Mouse (Mus musculus): ENCODE results near the gene Tnpo3. TPM values are rescaled to one million over a fixed set of nuclear protein-coding genes. Genes with fewer than 3 reads are reported as not detected.
"Not testable (repeated sequence)": the region's sequence is repeated elsewhere in the genome, so short reads cannot be mapped to it uniquely, and the experiment has no call there.

Gene Tnpo3
- polyA plus RNA-seq, 1 experiment from 2014 or later = 99.3 TPM

- no peak for TF ChIP-seq CTCF (IDR thresholded peaks at IDR 0.05; ENCODE audit: low read depth)
- ATAC-seq (ENCODE audit: insufficient read depth) (no peak), DNase-seq (no peak)
- no peak overlapping the region for H3K4me3 ChIP-seq (ENCODE audit: low read depth, low read length)
- no peak overlapping the region for H3K4me2 ChIP-seq
- 22% methylated on average over 10 of the region's 10 CpGs for WGBS
- no peaks in the 10 kb centered on the region for H3K36me3 ChIP-seq (ENCODE audit: insufficient read depth)
- 0 out of 2 replicates have a peak, but pooled peaks cover 7% of the 10 kb centered on the region for H3K27me3 ChIP-seq (ENCODE audit: insufficient read depth, low read length)
- H3K9ac ChIP-seq = no peak overlapping the region
- H3K9me3 ChIP-seq (ENCODE audit: low read depth, low read length) = no peaks in the 10 kb centered on the region
- no peaks in the 10 kb centered on the region for H3K4me1 ChIP-seq (ENCODE audit: insufficient read depth)
- no peak overlapping the region for H3K27ac ChIP-seq (ENCODE audit: low read depth)
Observed at GRCm38 (mm10) chr6:29631751-29632551, 22.3 kb upstream of the Tnpo3 start.

GRCm38 (mm10) chr6:29630216-29630615 lies 20.5 kb upstream of the Tnpo3 start:
- 70% methylated on average over 1 of the region's 1 CpGs for whole genome bisulfite sequencing
- ATAC-seq (ENCODE audit: insufficient read depth) (no peak), DNase-seq (no peak)
- Histone ChIP-seq H3K36me3 (ENCODE audit: insufficient read depth) (no peaks in the 10 kb centered on the region), H3K4me3 (ENCODE audit: low read depth, low read length) (no peak overlapping the region), H3K27me3 (ENCODE audit: insufficient read depth, low read length) (0 out of 2 replicates have a peak, but pooled peaks cover 7% of the 10 kb centered on the region), H3K4me2 (no peak overlapping the region), H3K4me1 (ENCODE audit: insufficient read depth) (no peaks in the 10 kb centered on the region), H3K27ac (ENCODE audit: low read depth) (no peak overlapping the region), H3K9ac (no peak overlapping the region), H3K9me3 (ENCODE audit: low read depth, low read length) (no peaks in the 10 kb centered on the region)
- TF ChIP-seq CTCF (IDR thresholded peaks at IDR 0.05; ENCODE audit: low read depth) = no peak

DNA sequence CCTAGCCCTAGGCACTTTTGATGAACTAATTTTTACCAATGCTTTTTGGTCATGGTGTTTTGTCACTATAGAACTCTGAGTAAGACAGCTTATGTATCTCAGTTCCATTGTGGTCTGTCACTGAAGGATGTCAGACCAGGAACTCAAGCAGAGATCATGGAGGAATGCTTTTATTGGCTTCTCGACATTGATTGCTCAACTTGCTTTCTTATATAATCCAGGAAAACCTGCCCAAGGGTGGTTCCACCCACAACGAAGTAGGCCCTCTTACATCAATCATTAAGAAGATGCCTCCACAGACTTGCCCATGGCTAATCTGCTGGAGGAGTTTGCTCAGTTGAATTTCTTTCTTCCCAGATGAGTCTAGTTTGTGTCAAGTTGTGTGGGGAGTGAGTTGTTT lies 18.1 kb upstream of the Tnpo3 start:
- Histone ChIP-seq H3K4me2 (no peak overlapping the region), H3K9ac (no peak overlapping the region), H3K36me3 (ENCODE audit: insufficient read depth) (no peaks in the 10 kb centered on the region), H3K4me1 (ENCODE audit: insufficient read depth) (no peaks in the 10 kb centered on the region), H3K4me3 (ENCODE audit: low read depth, low read length) (no peak overlapping the region), H3K27ac (ENCODE audit: low read depth) (no peak overlapping the region), H3K9me3 (ENCODE audit: low read depth, low read length) (no peaks in the 10 kb centered on the region), H3K27me3 (ENCODE audit: insufficient read depth, low read length) (0 out of 2 replicates have a peak, but pooled peaks cover 3% of the 10 kb centered on the region)
- DNase-seq = no peak
- no peak for ATAC-seq (ENCODE audit: insufficient read depth)
- WGBS = 76% methylated on average over 2 of the region's 2 CpGs
- no peak for TF ChIP-seq CTCF (IDR thresholded peaks at IDR 0.05; ENCODE audit: low read depth)

GRCm38 (mm10) chr6:29623857-29624256 lies 14.2 kb upstream of the Tnpo3 start:
- H3K27ac ChIP-seq (ENCODE audit: low read depth) = no peak overlapping the region
- H3K4me3 ChIP-seq (ENCODE audit: low read depth, low read length) = no peak overlapping the region
- no peaks in the 10 kb centered on the region for H3K9me3 ChIP-seq (ENCODE audit: low read depth, low read length)
- no peak overlapping the region for H3K9ac ChIP-seq
- whole genome bisulfite sequencing = 82% methylated on average over 2 of the region's 2 CpGs
- TF ChIP-seq CTCF (IDR thresholded peaks at IDR 0.05; ENCODE audit: low read depth) = no peak
- no peaks in the 10 kb centered on the region for H3K36me3 ChIP-seq (ENCODE audit: insufficient read depth)
- no peaks in the 10 kb centered on the region for H3K4me1 ChIP-seq (ENCODE audit: insufficient read depth)
- no peaks in the 10 kb centered on the region for H3K27me3 ChIP-seq (ENCODE audit: insufficient read depth, low read length)
- H3K4me2 ChIP-seq = no peak overlapping the region
- ATAC-seq (ENCODE audit: insufficient read depth) = no peak
- no peak for DNase-seq

- Histone ChIP-seq H3K4me3 (ENCODE audit: low read depth, low read length) (no peak overlapping the region), H3K36me3 (ENCODE audit: insufficient read depth) (no peaks in the 10 kb centered on the region), H3K27me3 (ENCODE audit: insufficient read depth, low read length) (no peaks in the 10 kb centered on the region), H3K9ac (no peak overlapping the region), H3K9me3 (ENCODE audit: low read depth, low read length) (no peaks in the 10 kb centered on the region), H3K27ac (ENCODE audit: low read depth) (no peak overlapping the region), H3K4me1 (ENCODE audit: insufficient read depth) (no peaks in the 10 kb centered on the region), H3K4me2 (no peak overlapping the region)
- 44% methylated on average over 6 of the region's 6 CpGs for WGBS
- DNase-seq (no peak), ATAC-seq (ENCODE audit: insufficient read depth) (no peak)
- TF ChIP-seq CTCF (IDR thresholded peaks at IDR 0.05; ENCODE audit: low read depth) = no peak
Observed at GRCm38 (mm10) chr6:29622273-29622672, 12.6 kb upstream of the Tnpo3 start.

GRCm38 (mm10) chr6:29620840-29621543 lies 11.3 kb upstream of the Tnpo3 start:
- Histone ChIP-seq H3K4me2 (peak overlapping the region; percentile 10; the same call in 1 of the 2 replicates), H3K9ac (no peak overlapping the region), H3K27me3 (ENCODE audit: insufficient read depth, low read length) (no peaks in the 10 kb centered on the region), H3K4me1 (ENCODE audit: insufficient read depth) (no peaks in the 10 kb centered on the region), H3K9me3 (ENCODE audit: low read depth, low read length) (no peaks in the 10 kb centered on the region), H3K4me3 (ENCODE audit: low read depth, low read length) (no peak overlapping the region), H3K36me3 (ENCODE audit: insufficient read depth) (no peaks in the 10 kb centered on the region), H3K27ac (ENCODE audit: low read depth) (no peak overlapping the region)
- no peak for TF ChIP-seq CTCF (IDR thresholded peaks at IDR 0.05; ENCODE audit: low read depth)
- ATAC-seq (ENCODE audit: insufficient read depth) (no peak), DNase-seq (no peak)
- 43% methylated on average over 17 of the region's 17 CpGs for WGBS

GRCm38 (mm10) chr6:29620176-29620575 lies 10.5 kb upstream of the Tnpo3 start:
- Histone ChIP-seq H3K4me3 (ENCODE audit: low read depth, low read length) (no peak overlapping the region), H3K27me3 (ENCODE audit: insufficient read depth, low read length) (no peaks in the 10 kb centered on the region), H3K9ac (no peak overlapping the region)

GRCm38 (mm10) chr6:29610020-29610640 lies 443 bp upstream of the Tnpo3 start:
- Histone ChIP-seq H3K4me3 (ENCODE audit: low read depth, low read length) (peak overlapping the region; percentile 99), H3K4me2 (peak overlapping the region; percentile 82), H3K27ac (ENCODE audit: low read depth) (peak overlapping the region; percentile 90), H3K9ac (peak overlapping the region; percentile 93)
- not testable (repeated sequence) for H3K9me3 ChIP-seq (ENCODE audit: low read depth, low read length); DNase-seq; H3K4me1 ChIP-seq (ENCODE audit: insufficient read depth); H3K27me3 ChIP-seq (ENCODE audit: insufficient read depth, low read length); H3K36me3 ChIP-seq (ENCODE audit: insufficient read depth)
- peak; percentile 45; the same call in 1 of the 2 replicates for ATAC-seq (ENCODE audit: insufficient read depth)
- WGBS = 19% methylated on average over 13 of the region's 13 CpGs

More at GRCm38 (mm10) chr6:29620176-29620575, 10.5 kb upstream of the Tnpo3 start:
- Histone ChIP-seq H3K9me3 (ENCODE audit: low read depth, low read length) (no peaks in the 10 kb centered on the region), H3K36me3 (ENCODE audit: insufficient read depth) (no peaks in the 10 kb centered on the region), H3K4me2 (no peak overlapping the region), H3K27ac (ENCODE audit: low read depth) (no peak overlapping the region), H3K4me1 (ENCODE audit: insufficient read depth) (no peaks in the 10 kb centered on the region)
- 0 out of 2 replicates have a peak, but pooled peaks have one; percentile 35 for ATAC-seq (ENCODE audit: insufficient read depth)
- DNase-seq = peak; percentile 10
- 31% methylated on average over 3 of the region's 3 CpGs for WGBS
- TF ChIP-seq CTCF (IDR thresholded peaks at IDR 0.05; ENCODE audit: low read depth) = no peak
